Mouse (Mus musculus) embryonic facial prominence, embryonic 11.5 days (tissue): Measurements from ENCODE around the gene E130308A19Rik. TPM values are rescaled to one million over a fixed set of nuclear protein-coding genes. Genes with fewer than 3 reads are reported as not detected.

Source experiments
- ATAC-seq: fragments of 200-750 bp; cut with Nextera tagmentation; replicated peaks from 2 replicates; pipeline ENCODE4 v1.8.0; 2017; ENCODE audit warnings: low read depth; ENCODE audit not compliant: insufficient number of reproducible peaks, low FRiP score, low TSS enrichment
- DNase-seq: peaks from one replicate; pipeline ENCODE4 v3.0.0-alpha.2; 2015; ENCODE audit warnings: low spot score
- H3K27ac ChIP-seq: fragments of 300-500 bp; sonication (generic); replicated peaks from 2 replicates; pipeline ENCODE4 v1.5.1; 2014; ENCODE audit warnings: mild to moderate bottlenecking, low read depth, low read length, control low read depth
- H3K27me3 ChIP-seq: fragments of 300-500 bp; sonication (generic); 2 replicates; pipeline ENCODE4 v1.6.1; 2014; ENCODE audit warnings: mild to moderate bottlenecking, low read length, moderate library complexity, mixed read lengths; ENCODE audit not compliant: control insufficient read depth, insufficient read depth
- H3K36me3 ChIP-seq: fragments of 300-500 bp; sonication (generic); replicated peaks from 2 replicates; pipeline ENCODE4 v1.6.1; 2014; ENCODE audit warnings: low read depth, mild to moderate bottlenecking, low read length, moderate library complexity, mixed read lengths; ENCODE audit not compliant: control insufficient read depth, insufficient read depth
- H3K4me1 ChIP-seq: fragments of 300-500 bp; sonication (generic); 2 replicates; pipeline ENCODE4 v1.6.1; 2014; ENCODE audit warnings: low read length, mixed read lengths; ENCODE audit not compliant: control insufficient read depth, insufficient read depth
- H3K4me2 ChIP-seq: fragments of 300-500 bp; sonication (generic); 2 replicates; pipeline ENCODE4 v1.6.1; 2014; ENCODE audit warnings: low read depth, mild to moderate bottlenecking, control low read depth, low read length, moderate library complexity
- H3K4me3 ChIP-seq: fragments of 300-500 bp; sonication (generic); 2 replicates; pipeline ENCODE4 v1.5.1; 2014; ENCODE audit warnings: low read depth, low read length, control low read depth
- H3K9ac ChIP-seq: fragments of 300-500 bp; sonication (generic); replicated peaks from 2 replicates; pipeline ENCODE4 v1.6.1; 2014; ENCODE audit warnings: mild to moderate bottlenecking, control low read depth, low read length
- H3K9me3 ChIP-seq: fragments of 300-500 bp; sonication (generic); replicated peaks from 2 replicates; pipeline ENCODE4 v1.6.1; 2016; ENCODE audit warnings: mild to moderate bottlenecking, low read length, inconsistent platforms, mixed read lengths; ENCODE audit not compliant: control insufficient read depth
- WGBS: fragments of 180-500 bp; shearing (Covaris S2); extraction: QIAGEN DNeasy Blood & Tissue Kit; methylation state at CpG from one replicate; pipeline ENCODE4 v1.1.7; 2014; 5-methylcytosine and 5-hydroxymethylcytosine counted together
- polyA plus RNA-seq: library from polyadenylated mRNA; unstranded; fragments of >200 nt; fragmentation: Nextera tagmentation; extraction: Ambion mirVana; gene quantifications from 2 replicates; pipeline ENCODE4 v1.2.1, GENCODE M21; 2014

The E130308A19Rik gene
- polyA plus RNA-seq, 1 experiment from 2014 or later = 30.5 TPM

DNA sequence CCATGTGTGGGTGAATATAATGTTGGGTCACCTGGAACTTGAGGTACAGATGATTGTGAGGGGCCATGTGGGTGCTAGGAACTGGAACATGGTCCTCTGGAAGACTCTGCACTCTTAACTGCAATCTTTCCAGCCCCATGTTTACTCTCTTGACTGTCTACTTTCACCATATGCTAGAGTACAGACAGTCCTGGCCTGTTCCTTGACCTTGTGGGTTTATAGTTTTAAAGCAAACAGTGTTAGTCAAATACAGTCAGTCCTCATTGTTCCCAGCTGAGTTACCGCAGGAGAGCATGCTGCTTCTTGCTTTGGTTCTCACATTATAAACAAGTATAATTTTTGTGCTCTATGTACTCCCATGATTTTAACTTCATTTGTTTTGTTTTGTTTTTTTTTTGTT, 36.2 kb downstream of the E130308A19Rik start:
- DNase-seq (no peak), ATAC-seq (no peak)
- no peaks in the 10 kb centered on the region for H3K27me3 ChIP-seq
- no peak overlapping the region for H3K27ac ChIP-seq
- no peaks in the 10 kb centered on the region for H3K9me3 ChIP-seq
- H3K4me3 ChIP-seq = no peak overlapping the region
- no peaks in the 10 kb centered on the region for H3K4me1 ChIP-seq
- no peak overlapping the region for H3K4me2 ChIP-seq
- WGBS = 90% methylated on average over 1 of the region's 1 CpGs
- no peaks in the 10 kb centered on the region for H3K36me3 ChIP-seq
- H3K9ac ChIP-seq = no peak overlapping the region

DNA sequence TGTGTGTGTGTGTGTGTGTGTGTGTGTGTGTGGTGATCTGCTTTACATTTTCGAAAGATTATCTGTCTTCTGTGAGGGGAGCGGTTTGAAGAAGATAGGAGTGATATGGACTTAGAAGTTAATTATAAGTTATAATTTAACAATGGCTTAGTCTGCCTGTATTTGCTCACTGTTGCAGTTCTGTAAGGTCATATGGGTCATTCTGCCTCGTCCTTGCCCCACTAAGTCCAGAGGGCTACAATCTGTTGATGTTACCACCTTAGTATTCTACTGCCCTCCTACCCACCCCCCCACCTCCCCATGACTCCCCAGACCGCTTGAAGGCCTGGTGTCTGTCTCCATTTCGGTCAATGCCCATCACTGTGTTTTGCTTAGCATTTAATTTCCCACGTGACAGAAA, 37.4 kb downstream of the E130308A19Rik start:
- H3K4me2 ChIP-seq = no peak overlapping the region
- ATAC-seq (no peak), DNase-seq (no peak)
- H3K9me3 ChIP-seq = no peaks in the 10 kb centered on the region
- H3K4me3 ChIP-seq = no peak overlapping the region
- WGBS = 90% methylated on average over 6 of the region's 6 CpGs
- H3K9ac ChIP-seq = no peak overlapping the region
- H3K27ac ChIP-seq = no peak overlapping the region
- no peaks in the 10 kb centered on the region for H3K4me1 ChIP-seq
- no peaks in the 10 kb centered on the region for H3K27me3 ChIP-seq
- no peaks in the 10 kb centered on the region for H3K36me3 ChIP-seq

DNA sequence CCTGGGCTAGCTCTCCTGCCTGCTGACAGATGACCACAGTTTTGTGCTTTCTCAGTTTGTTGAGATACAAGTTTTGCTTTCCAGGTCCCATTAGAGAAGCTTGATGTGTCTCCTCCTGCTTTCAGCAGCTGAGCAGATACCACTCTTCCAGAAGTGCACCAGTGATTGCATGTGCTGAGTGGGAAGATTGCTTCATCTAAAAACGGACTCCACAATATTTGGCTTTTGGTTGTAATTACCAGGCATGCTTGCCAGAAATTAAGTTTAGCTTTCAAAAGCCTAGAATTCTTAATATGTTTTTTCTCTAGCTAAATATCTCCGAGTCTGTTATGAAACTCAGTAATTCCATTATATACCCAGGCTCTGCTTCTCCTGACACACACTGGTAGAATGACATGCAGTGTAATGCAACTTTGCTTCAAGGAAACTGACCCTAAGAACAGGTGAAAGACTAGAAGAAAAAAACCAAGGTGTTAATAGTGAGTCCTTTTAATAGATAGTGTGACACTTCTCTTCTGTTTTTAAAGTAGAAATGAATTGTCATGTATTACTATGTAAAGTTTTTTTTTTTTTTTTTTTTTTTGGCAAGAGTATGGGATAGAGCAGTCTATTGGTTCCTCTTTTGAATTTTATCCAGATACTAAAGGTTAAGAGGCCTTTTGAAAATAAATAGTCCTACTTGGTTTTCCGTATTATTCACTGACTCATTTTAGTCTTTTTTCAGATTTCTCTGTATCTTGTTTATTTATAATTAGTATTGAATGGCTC, 40.7 kb downstream of the E130308A19Rik start:
- 82% methylated on average over 3 of the region's 3 CpGs for WGBS
- no peak overlapping the region for H3K4me2 ChIP-seq
- H3K9ac ChIP-seq = no peak overlapping the region
- no peak overlapping the region for H3K27ac ChIP-seq
- no peaks in the 10 kb centered on the region for H3K9me3 ChIP-seq
- no peaks in the 10 kb centered on the region for H3K36me3 ChIP-seq
- H3K27me3 ChIP-seq = no peaks in the 10 kb centered on the region
- H3K4me1 ChIP-seq = no peaks in the 10 kb centered on the region
- ATAC-seq = no peak
- DNase-seq = no peak
- no peak overlapping the region for H3K4me3 ChIP-seq

DNA sequence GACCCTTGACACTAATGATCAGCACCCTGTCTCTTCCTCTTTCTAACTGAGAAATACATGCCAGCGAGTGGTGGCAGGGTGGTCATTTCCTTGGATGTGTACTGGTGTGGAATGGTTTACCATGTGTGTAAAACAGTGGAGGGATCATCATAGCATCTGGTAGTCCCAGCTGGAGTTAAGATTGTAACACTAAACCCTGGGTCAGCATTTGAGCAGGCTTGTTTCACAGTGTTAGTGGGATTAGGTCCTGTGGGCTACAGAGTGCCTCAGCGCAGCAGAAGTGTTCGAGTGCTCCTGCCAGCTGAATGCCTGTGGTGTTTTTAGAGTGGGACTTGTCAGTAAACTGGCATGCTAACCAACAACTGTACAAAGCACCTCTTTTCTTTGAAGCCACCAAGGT, 42.0 kb downstream of the E130308A19Rik start:
- H3K36me3 ChIP-seq = no peaks in the 10 kb centered on the region
- no peak overlapping the region for H3K4me3 ChIP-seq
- WGBS = 48% methylated on average over 3 of the region's 3 CpGs
- no peak overlapping the region for H3K4me2 ChIP-seq
- no peaks in the 10 kb centered on the region for H3K4me1 ChIP-seq
- DNase-seq (peak; percentile 33), ATAC-seq (no peak)
- no peaks in the 10 kb centered on the region for H3K27me3 ChIP-seq
- H3K27ac ChIP-seq = no peak overlapping the region
- H3K9ac ChIP-seq = no peak overlapping the region
- H3K9me3 ChIP-seq = no peaks in the 10 kb centered on the region

DNA sequence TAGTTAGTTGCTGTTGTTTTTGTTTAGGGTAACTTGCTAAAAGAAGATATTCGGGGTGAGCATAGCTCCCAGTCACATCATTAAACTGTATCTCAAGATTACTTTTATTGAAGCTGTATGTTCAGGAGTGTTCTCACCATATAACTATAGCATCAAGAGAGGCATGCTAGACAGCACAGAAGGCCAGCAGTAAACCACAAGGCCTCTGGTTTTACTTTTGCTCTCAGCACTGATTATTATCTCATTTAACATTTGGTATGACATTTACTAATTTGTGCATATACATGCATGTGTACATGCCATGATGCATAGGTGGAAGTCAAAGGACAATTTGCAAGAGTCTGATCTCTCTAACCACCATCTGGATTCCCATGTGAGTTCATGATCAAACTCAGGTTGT, 43.1 kb downstream of the E130308A19Rik start:
- no peaks in the 10 kb centered on the region for H3K4me1 ChIP-seq
- 86% methylated on average over 1 of the region's 1 CpGs for WGBS
- no peak overlapping the region for H3K27ac ChIP-seq
- H3K36me3 ChIP-seq = no peaks in the 10 kb centered on the region
- no peaks in the 10 kb centered on the region for H3K9me3 ChIP-seq
- ATAC-seq = no peak
- no peak for DNase-seq
- no peak overlapping the region for H3K4me2 ChIP-seq
- no peak overlapping the region for H3K9ac ChIP-seq
- H3K4me3 ChIP-seq = no peak overlapping the region
- H3K27me3 ChIP-seq = no peaks in the 10 kb centered on the region

DNA sequence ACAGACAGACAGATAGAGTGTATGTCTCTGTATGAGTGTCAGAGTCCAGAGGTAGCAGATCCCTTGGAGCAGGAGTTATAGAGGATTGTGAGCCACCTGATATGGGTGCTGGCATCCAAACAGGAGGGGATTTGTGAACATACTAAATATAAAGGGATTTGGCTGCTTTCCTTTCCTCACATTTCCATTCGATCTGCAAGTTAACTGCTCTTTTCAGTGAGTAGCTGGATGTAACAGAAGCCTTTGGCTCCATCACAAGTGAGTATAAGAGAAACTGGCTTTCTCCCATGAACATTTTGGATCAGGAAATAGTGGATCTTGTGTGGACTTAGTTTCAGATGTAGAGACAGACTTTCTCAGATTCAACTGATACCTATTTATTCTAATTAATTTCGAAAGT, 44.0 kb downstream of the E130308A19Rik start:
- DNase-seq = no peak
- 82% methylated on average over 2 of the region's 2 CpGs for WGBS
- Histone ChIP-seq H3K9me3 (no peaks in the 10 kb centered on the region), H3K36me3 (no peaks in the 10 kb centered on the region), H3K4me2 (no peak overlapping the region), H3K9ac (no peak overlapping the region), H3K27me3 (no peaks in the 10 kb centered on the region), H3K4me3 (no peak overlapping the region), H3K4me1 (no peaks in the 10 kb centered on the region), H3K27ac (no peak overlapping the region)
- ATAC-seq = no peak

DNA sequence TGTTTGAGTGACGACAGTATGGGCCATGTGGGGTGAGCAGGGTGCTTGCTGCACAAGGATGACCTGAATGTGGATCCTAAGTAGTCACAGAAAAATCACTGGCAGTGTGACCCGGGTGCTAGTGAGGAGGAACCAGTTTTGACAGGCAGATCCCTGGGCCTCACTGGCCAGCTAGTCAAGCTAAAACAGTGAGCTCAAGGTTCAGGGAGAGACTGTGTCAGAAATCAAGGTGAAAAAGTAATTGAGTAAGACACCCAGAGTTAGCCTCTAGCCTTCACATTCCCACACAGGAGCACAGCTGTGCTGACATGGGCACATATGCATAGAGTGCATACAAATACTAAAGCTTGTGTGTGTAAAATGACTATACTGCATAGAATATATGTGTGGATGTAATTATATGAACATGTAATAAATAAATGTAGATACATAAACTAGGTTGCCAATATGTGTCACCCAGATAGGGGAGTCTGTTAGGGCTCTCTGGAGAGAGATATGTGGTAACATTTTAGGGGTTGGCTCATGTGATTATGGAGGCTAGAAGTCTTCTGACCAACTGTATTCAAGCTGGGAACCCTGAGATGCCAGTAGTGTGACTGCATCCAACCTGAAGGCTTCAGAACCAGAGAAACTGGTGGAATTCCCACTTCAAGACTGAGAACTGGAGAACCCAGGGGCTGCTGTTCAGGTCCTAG, 47.6 kb downstream of the E130308A19Rik start:
- Histone ChIP-seq H3K27ac (no peak overlapping the region), H3K4me3 (no peak overlapping the region), H3K9me3 (no peaks in the 10 kb centered on the region), H3K36me3 (no peaks in the 10 kb centered on the region), H3K9ac (no peak overlapping the region), H3K4me2 (no peak overlapping the region), H3K27me3 (no peaks in the 10 kb centered on the region), H3K4me1 (no peaks in the 10 kb centered on the region)
- ATAC-seq = no peak
- DNase-seq = no peak
- WGBS = 80% methylated on average over 2 of the region's 2 CpGs

DNA sequence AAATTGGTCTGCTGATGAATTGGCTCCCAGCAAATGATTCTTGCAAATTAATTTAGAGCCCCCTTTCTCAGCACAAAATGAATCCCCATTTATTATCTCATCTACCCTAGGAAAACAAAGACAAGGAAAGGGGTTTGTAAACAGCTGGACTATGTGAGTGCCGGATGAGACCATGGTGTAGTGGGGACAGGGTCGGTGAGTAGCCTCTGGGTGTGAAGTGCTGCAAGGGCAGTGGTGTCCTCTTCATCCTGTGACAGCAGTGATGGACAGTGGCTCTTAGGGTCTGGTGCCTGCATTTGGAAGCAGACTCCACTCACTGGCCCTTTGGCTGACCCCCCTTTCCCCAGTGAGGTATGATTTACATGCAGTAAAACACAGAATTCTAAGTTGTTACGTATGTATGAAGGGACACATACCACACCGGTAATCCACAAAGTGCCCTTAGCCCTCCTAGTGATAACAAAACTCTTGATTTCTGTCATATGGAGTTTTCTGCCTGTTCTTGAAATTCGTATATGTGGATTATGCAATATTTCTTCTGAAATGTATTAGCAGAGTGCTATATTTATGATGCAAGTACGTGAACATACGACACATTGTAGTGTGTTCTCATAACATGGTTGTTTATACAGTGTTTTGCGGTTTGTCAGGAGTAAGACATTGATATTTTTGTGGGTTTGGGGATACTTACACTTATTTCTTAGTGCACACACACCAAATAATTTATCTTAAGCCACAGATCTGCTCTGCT, 49.1 kb downstream of the E130308A19Rik start:
- H3K36me3 ChIP-seq = no peaks in the 10 kb centered on the region
- H3K4me1 ChIP-seq = no peaks in the 10 kb centered on the region
- no peak overlapping the region for H3K4me3 ChIP-seq
- H3K9ac ChIP-seq = no peak overlapping the region
- H3K27me3 ChIP-seq = no peaks in the 10 kb centered on the region
- no peak overlapping the region for H3K4me2 ChIP-seq
- WGBS = 76% methylated on average over 8 of the region's 8 CpGs
- no peak for ATAC-seq
- H3K27ac ChIP-seq = no peak overlapping the region
- no peak for DNase-seq
- H3K9me3 ChIP-seq = no peaks in the 10 kb centered on the region
